Mouse (Mus musculus): ENCODE measurements at regions not wholly inside any gene's neighbourhood (a gene's known extent, or its start where the extent isn't known, plus 50 kb on each side); places are given as distances from the start of the nearest gene placed in this dataset.

- Histone ChIP-seq H3K9ac (ENCODE audit: control insufficient read depth, low read depth, low read length, poor library complexity, severe bottlenecking) (no peak overlapping the region), H3K79me2 (ENCODE audit: control insufficient read depth, insufficient read depth, low read length, poor library complexity) (no peaks in the 10 kb centered on the region), H3K9me3 (replicated peaks; ENCODE audit: insufficient read depth, low read length) (no peaks in the 10 kb centered on the region), H3K4me3 (ENCODE audit: control insufficient read depth in 1 of 2, insufficient read depth in 1 of 2, low read depth in 2 of 2, low read length in 2 of 2) (no peak overlapping the region), H3K4me1 (ENCODE audit: control insufficient read depth in 1 of 2, insufficient read depth in 2 of 2, low read length in 2 of 2) (no peaks in the 10 kb centered on the region), H3K36me3 (ENCODE audit: control insufficient read depth in 1 of 2, insufficient read depth in 2 of 2, low read length in 2 of 2) (no peaks in the 10 kb centered on the region), H3K27ac (ENCODE audit: control insufficient read depth, low read depth, low read length) (no peak overlapping the region), H3K27me3 (ENCODE audit: control insufficient read depth in 1 of 2, insufficient read depth in 2 of 2, low read length in 2 of 2) (no peaks in the 10 kb centered on the region)
- DNase-seq (ENCODE audit: low read depth, low spot score), result no peak
- no peak for TF ChIP-seq SMC3 (IDR thresholded peaks at IDR 0.05; ENCODE audit: low read depth, low read length)
- no peak for TF ChIP-seq MAFK (IDR thresholded peaks at IDR 0.05; ENCODE audit: borderline replicate concordance, low read depth, low read length)
- TF ChIP-seq POLR2A (IDR thresholded peaks at IDR 0.05; ENCODE audit: control insufficient read depth in 1 of 2, insufficient read depth in 1 of 2, low read depth in 1 of 2, low read length in 2 of 2, poor library complexity in 1 of 2), result no peak
- TF ChIP-seq EP300 (IDR thresholded peaks at IDR 0.05; ENCODE audit: low read depth in 1 of 2, low read length in 2 of 2), result no peak
- TF ChIP-seq RAD21 (IDR thresholded peaks at IDR 0.05; ENCODE audit: low read depth, low read length), result no peak
- no peak for TF ChIP-seq MAX (IDR thresholded peaks at IDR 0.05; ENCODE audit: low read length)
- TF ChIP-seq CHD1 (IDR thresholded peaks at IDR 0.05; ENCODE audit: low read depth, low read length), result no peak
- no peak for TF ChIP-seq RCOR1 (IDR thresholded peaks at IDR 0.05; ENCODE audit: low read depth, low read length)
- no peak for TF ChIP-seq HCFC1 (IDR thresholded peaks at IDR 0.05; ENCODE audit: low read depth, low read length)
- no peak for TF ChIP-seq NRF1 (IDR thresholded peaks at IDR 0.05; ENCODE audit: insufficient read depth, low read depth, low read length, poor library complexity, severe bottlenecking)
- TF ChIP-seq ZKSCAN1 (IDR thresholded peaks at IDR 0.05; ENCODE audit: low read depth, low read length), result no peak
- TF ChIP-seq TCF12 (IDR thresholded peaks at IDR 0.05; ENCODE audit: low read depth, low read length), result no peak
- TF ChIP-seq CHD2 (IDR thresholded peaks at IDR 0.05; ENCODE audit: low read length), result no peak
- no peak for TF ChIP-seq GATA1 (IDR thresholded peaks at IDR 0.05; ENCODE audit: low read depth, low read length)
Measured at GRCm38 (mm10) chr10:56545989-56546388, 168.9 kb downstream of the Gja1 start.

GRCm38 (mm10) chr10:56546824-56547223 is 169.7 kb downstream of the Gja1 start:
- Histone ChIP-seq H3K4me3 (ENCODE audit: control insufficient read depth in 1 of 2, insufficient read depth in 1 of 2, low read depth in 2 of 2, low read length in 2 of 2) (no peak overlapping the region), H3K9me3 (replicated peaks; ENCODE audit: insufficient read depth, low read length) (no peaks in the 10 kb centered on the region), H3K79me2 (ENCODE audit: control insufficient read depth, insufficient read depth, low read length, poor library complexity) (no peaks in the 10 kb centered on the region), H3K9ac (ENCODE audit: control insufficient read depth, low read depth, low read length, poor library complexity, severe bottlenecking) (no peak overlapping the region), H3K36me3 (ENCODE audit: control insufficient read depth in 1 of 2, insufficient read depth in 2 of 2, low read length in 2 of 2) (no peaks in the 10 kb centered on the region), H3K4me1 (ENCODE audit: control insufficient read depth in 1 of 2, insufficient read depth in 2 of 2, low read length in 2 of 2) (no peaks in the 10 kb centered on the region), H3K27ac (ENCODE audit: control insufficient read depth, low read depth, low read length) (no peak overlapping the region), H3K27me3 (ENCODE audit: control insufficient read depth in 1 of 2, insufficient read depth in 2 of 2, low read length in 2 of 2) (no peaks in the 10 kb centered on the region)
- TF ChIP-seq NELFE (IDR thresholded peaks at IDR 0.05; ENCODE audit: low read depth, low read length), result no peak
- no peak for DNase-seq (ENCODE audit: low read depth, low spot score)

GRCm38 (mm10) chr10:56547825-56548224 is 170.7 kb downstream of the Gja1 start:
- no peaks in the 10 kb centered on the region for H3K27me3 ChIP-seq (ENCODE audit: control insufficient read depth in 1 of 2, insufficient read depth in 2 of 2, low read length in 2 of 2)
- no peak overlapping the region for H3K4me3 ChIP-seq (ENCODE audit: control insufficient read depth in 1 of 2, insufficient read depth in 1 of 2, low read depth in 2 of 2, low read length in 2 of 2)
- TF ChIP-seq SMC3 (IDR thresholded peaks at IDR 0.05; ENCODE audit: low read depth, low read length) (no peak), ETS1 (IDR thresholded peaks at IDR 0.05; ENCODE audit: low read depth, low read length) (no peak), ZMIZ1 (IDR thresholded peaks at IDR 0.05; ENCODE audit: low read depth, low read length) (no peak), MXI1 (IDR thresholded peaks at IDR 0.05; ENCODE audit: low read depth, low read length) (no peak), ZKSCAN1 (IDR thresholded peaks at IDR 0.05; ENCODE audit: low read depth, low read length) (no peak), RCOR1 (IDR thresholded peaks at IDR 0.05; ENCODE audit: low read depth, low read length) (no peak), NELFE (IDR thresholded peaks at IDR 0.05; ENCODE audit: low read depth, low read length) (no peak), CHD2 (IDR thresholded peaks at IDR 0.05; ENCODE audit: low read length) (no peak), BHLHE40 (IDR thresholded peaks at IDR 0.05; ENCODE audit: borderline replicate concordance, low read depth, low read length) (no peak), USF1 (IDR thresholded peaks at IDR 0.05; ENCODE audit: low read depth, low read length) (no peak), ELF1 (IDR thresholded peaks at IDR 0.05; ENCODE audit: low read depth, low read length) (no peak), RAD21 (IDR thresholded peaks at IDR 0.05; ENCODE audit: low read depth, low read length) (no peak), POLR2AphosphoS5 (IDR thresholded peaks at IDR 0.05; ENCODE audit: borderline replicate concordance, low read depth, low read length) (no peak), CHD1 (IDR thresholded peaks at IDR 0.05; ENCODE audit: low read depth, low read length) (no peak), MAFK (IDR thresholded peaks at IDR 0.05; ENCODE audit: borderline replicate concordance, low read depth, low read length) (no peak), CTCF (IDR thresholded peaks at IDR 0.05 in 2 of 3, conservative IDR thresholded peaks at IDR 0.05 in 1 of 3; ENCODE audit: control insufficient read depth in 1 of 3, insufficient read depth in 1 of 3, low read depth in 2 of 3, low read length in 3 of 3, poor library complexity in 1 of 3, severe bottlenecking in 1 of 3) (no peak), EP300 (IDR thresholded peaks at IDR 0.05; ENCODE audit: low read depth in 1 of 2, low read length in 2 of 2) (no peak), POLR2AphosphoS2 (IDR thresholded peaks at IDR 0.05; ENCODE audit: low read length) (no peak)
- no peaks in the 10 kb centered on the region for H3K4me1 ChIP-seq (ENCODE audit: control insufficient read depth in 1 of 2, insufficient read depth in 2 of 2, low read length in 2 of 2)
- no peaks in the 10 kb centered on the region for H3K79me2 ChIP-seq (ENCODE audit: control insufficient read depth, insufficient read depth, low read length, poor library complexity)
- no peak for DNase-seq (ENCODE audit: low read depth, low spot score)
- H3K36me3 ChIP-seq (ENCODE audit: control insufficient read depth in 1 of 2, insufficient read depth in 2 of 2, low read length in 2 of 2), result no peaks in the 10 kb centered on the region
- no peaks in the 10 kb centered on the region for H3K9me3 ChIP-seq (replicated peaks; ENCODE audit: insufficient read depth, low read length)
- no peak overlapping the region for H3K9ac ChIP-seq (ENCODE audit: control insufficient read depth, low read depth, low read length, poor library complexity, severe bottlenecking)
- no peak overlapping the region for H3K27ac ChIP-seq (ENCODE audit: control insufficient read depth, low read depth, low read length)
